Mouse (Mus musculus) c-Kit-positive CD71-positive TER-119-negative erythroid progenitor cells, embryonic 14.5 days (primary cell): ENCODE results near the gene Slc3a2.
A peak's percentile ranks its signal among the peaks of the same experiment; 100 is the strongest.

Experiments used
- DNase-seq: peaks from one replicate; pipeline ENCODE4 v3.0.0-alpha.2; 2013; ENCODE audit warnings: low read depth

Gene Slc3a2

DNA sequence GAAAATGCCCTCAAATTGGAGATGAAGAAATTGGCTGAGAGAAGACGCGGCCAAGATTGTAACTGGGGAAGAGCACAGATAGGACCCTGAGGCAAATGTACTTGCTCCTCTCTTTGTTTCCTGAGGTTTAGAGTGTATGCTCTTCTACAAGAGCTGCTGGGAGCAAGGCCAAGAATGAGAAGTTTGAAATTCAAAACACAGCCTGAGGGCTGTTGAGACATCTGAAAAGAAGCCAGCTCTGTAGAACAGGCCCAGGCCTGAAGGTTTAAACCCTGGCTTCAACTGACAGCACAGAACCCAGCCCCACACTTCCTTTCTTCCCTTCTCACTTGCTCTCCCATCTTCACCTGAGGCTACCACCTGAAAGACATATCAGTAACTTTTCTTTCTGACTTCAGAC lies 13.1 kb downstream of the Slc3a2 start:
- no peak for DNase-seq

DNA sequence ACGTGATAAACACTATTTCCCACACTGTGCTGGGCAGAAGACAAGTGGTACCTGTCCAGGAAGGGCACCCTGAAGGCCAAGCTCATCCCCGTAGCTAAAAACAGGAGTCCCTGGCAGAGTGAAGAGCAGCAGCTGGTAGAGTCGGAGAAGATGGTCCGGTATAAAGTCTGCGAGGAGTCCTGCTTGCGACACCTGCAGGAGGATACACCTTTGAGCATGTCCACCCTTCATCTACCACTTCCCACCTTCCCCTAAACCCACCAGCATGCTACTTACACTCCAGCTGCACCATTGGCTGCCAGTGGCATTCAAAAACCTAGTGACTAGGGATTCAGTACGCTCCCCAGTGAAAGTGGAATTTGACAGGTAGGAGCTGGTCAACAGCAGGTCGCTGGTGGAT lies 14.2 kb downstream of the Slc3a2 start:
- DNase-seq = no peak

DNA sequence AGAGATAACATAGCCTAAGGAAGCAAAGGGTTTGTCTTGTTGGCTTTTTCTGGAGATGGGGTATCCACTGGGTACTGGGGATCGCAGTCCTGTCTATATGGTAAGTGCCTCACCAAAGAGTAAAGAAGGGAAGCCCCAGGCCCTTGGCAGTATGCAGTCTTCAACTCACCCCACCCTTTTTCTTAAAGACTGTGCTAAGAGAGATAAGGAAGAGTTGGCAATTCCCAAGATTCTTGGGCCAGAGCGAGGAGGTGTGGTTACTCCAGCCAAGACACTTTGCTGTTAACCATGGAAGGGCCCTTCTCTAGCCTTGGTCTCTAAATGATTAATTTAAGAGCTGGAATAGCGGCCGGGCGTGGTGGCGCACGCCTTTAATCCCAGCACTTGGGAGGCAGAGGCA lies 16.2 kb downstream of the Slc3a2 start:
- no peak for DNase-seq

DNA sequence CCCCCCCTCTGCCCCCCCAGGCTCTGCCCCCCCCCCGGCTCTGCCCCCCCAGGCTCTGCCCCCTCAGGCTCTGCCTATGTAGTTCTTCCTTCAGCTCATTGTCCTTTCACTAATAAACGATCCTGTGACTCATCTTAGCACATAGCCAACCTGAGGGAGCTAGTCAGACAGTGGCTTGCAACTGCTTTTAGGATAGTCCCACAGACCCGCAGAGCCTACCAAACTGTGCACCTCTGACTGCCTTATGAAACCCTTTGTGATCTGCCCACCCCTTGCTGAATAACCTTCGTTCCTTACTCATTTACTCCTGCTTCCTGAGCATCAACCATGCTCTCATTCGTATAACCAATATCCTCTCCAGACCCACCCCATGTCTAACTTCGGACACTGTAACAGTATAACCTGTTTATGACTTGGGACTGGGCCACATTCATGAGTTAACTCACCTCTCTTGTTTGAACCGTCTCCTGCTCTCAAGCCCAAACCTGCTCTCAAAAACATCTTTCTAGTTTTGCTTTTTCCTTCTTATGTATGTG lies 17.0 kb downstream of the Slc3a2 start:
- DNase-seq = no peak

DNA sequence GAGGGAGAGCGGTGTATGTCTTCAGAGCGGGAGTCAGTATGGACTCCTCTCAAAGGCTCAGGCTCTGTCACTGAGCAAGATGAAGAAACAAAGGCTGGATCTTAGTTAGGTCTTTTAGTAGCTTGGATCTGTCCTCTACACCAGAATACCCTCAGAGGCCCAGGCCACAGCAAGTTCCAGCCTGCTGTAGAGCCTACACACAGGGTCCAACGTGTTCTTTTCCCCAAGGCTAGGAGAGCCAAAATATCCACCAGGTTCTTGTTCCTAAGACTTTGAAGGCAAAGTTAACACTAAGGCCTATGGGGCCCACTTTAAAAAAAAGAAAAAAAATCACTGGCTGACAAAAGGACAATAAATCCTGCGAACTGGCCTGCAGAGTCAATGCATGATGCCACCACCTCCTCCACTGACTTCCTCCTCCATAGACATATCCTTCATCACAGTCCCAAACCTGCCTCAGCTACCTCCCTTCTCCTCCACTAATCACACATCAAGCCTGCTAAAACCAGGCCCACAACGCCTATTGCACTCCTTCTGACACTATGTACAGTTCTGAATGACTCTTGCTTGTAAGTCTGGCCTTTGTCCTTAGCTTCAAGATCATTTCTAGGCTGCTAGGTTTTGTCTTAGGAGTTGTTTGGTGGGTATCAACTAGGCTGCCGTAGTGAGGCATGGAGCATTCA lies 18.0 kb downstream of the Slc3a2 start:
- DNase-seq = no peak

DNA sequence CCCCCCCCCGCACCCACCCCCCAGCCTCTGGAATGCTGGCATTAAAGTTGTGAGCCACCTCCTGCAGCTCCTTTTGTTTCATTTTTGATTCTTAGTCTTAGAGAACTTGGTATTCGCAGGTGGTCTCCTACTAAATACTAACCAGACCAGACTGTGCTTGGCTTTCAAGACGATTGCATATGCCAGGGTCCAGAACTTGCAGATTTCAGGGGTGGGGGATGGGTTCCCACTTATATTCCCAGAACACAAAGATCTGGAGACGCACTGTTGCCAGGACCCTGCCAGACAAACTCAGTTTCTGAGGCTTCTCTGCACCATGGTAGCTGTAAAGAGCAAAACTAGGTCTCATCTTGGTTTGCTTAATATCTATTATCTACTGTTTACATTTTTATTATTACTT lies 19.6 kb downstream of the Slc3a2 start:
- no peak for DNase-seq

DNA sequence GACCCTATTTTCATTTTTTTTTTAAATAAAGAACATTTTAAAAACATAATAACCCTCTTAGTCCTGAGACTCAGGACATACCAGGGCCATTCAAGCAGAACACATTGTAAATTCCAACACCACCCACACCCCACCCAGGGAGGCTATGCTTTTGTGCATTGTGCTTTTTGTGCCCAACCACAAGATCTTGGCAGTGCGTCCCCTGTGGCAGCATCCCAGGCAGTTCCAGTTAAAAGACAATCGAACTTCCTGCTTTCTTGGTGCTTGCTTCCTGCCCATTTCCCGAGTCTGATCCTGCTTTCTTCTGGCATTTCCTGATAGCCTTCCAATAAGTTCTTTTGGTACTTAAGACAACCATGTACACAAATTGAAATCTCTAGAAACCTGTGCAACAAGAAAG lies 20.7 kb downstream of the Slc3a2 start:
- DNase-seq = no peak

DNA sequence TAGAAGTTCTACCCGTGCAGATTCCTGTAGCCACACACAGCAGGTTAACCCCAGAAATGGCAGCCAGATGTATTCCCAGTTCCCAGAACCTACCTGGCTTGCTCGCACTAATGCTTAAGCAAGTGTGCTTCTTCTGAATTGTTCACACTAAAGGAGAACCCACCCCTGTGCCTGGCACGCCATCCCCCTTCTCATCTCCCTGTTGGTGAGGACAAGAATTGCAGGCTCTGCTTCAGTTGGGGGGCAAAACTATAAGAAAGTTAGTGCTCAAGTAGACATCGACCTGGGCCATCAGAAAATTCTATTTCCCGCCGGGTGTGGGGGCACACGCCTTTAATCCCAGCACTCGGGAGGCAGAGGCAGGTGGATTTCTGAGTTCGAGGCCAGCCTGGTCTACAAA lies 23.5 kb downstream of the Slc3a2 start:
- no peak for DNase-seq

DNA sequence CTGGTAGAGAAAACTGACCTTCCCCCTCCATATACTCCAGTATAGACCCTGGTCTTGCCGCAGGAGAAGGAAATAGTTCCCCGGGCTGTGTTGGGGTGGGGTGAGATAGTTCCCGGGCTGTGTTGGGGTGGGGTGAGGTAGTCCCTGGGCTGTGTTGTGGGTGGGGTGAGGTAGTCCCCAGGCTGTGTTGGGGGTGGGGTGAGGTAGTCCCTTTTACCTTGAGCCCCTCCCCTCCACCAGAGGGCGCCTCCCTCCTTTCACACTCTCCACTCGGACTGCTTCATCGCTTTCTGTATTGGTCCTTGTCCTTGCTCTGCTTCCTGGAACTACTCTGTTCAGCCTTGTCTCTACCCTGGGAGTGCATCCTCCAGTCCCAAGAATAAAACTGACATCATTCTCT lies 27.8 kb downstream of the Slc3a2 start:
- DNase-seq = no peak

DNA sequence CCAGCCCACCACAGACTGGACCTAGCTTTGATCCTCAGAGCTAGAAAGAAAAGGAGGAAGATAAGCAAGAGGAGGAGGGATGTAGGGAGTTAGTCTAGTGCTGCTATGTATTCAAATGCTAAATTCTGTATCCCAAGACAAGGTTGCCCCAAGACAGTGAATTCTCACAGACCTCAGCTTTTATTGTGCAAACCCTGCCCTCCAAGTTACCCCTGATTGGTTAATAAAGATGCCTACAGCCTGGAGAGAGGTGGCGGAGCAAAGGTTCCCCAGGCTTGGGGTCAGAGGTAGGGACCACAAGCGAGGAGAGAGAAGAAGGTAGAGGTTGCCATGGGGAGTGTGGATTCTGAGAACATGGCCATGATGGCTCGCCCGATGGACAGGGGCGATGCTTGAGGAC lies 30.4 kb downstream of the Slc3a2 start:
- DNase-seq = no peak

DNA sequence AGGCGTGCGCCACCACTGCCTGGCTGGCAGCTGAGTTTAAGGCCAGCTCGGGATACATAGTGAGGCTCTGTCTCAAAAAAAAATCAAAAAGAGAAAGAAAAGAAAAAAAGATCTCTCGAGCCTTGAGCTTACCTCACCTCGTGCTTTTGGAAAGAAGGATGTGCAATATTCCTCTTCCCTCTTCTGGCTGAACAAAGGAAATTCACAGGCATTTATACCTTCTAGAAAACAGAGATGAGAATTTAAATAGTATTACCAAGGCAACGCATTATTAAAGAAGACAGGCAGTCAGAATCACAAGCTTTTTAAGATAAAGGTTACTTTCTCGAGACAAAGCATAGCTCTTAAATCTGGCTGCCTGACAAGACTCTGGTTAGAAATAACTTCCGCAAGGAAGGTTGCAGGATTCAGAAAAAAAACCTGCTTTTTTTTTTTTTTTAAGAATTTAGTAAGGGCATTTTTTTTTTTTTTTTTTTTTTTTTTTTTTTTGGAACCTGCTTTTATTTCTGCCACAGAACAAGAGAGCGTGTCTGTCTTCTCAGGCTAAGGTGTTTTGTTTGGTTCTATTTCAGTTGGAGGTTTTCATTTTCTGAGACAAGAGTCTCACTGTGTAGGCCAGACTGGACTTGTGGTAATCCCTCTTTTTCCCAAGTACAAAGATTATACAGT lies 31.2 kb downstream of the Slc3a2 start:
- no peak for DNase-seq

DNA sequence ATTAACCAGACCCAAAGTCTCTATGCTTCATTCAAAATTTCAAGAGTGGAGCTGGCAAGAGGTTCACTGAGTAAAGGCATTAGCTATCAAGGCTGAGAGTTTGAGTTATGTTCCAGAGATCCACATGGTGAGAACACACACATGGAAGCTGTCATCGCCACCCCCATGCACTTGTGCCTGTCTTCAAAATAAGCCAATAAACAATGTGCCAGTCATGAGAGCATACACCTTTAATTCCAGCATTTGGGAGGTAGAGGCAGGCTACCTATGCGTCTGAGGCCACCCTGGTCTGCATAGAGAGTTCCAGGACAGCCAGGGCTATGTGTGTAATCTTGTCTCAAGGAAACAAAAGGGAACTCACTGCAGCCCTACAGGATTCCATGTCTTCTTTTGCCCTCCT lies 39.5 kb downstream of the Slc3a2 start:
- no peak for DNase-seq

DNA sequence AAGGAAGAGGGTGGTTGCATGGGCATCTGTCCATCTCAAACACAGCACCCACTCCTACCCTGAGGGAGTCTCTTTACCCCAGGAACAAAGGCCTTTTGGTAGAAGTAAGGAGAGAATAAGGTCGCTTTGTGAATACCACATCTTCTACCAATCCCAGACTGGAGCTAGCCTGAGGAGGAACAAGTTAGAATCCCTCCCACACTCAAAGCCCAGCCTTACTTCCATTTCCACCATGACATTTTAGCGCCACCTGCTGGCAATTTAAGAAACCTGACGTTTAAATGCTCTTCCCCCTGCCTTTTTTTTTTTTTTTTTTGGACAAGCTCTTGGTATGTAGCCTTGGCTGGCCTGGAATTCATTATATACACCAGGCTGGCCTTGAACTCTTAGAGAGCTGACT lies 40.2 kb downstream of the Slc3a2 start:
- DNase-seq = peak; percentile 83

DNA sequence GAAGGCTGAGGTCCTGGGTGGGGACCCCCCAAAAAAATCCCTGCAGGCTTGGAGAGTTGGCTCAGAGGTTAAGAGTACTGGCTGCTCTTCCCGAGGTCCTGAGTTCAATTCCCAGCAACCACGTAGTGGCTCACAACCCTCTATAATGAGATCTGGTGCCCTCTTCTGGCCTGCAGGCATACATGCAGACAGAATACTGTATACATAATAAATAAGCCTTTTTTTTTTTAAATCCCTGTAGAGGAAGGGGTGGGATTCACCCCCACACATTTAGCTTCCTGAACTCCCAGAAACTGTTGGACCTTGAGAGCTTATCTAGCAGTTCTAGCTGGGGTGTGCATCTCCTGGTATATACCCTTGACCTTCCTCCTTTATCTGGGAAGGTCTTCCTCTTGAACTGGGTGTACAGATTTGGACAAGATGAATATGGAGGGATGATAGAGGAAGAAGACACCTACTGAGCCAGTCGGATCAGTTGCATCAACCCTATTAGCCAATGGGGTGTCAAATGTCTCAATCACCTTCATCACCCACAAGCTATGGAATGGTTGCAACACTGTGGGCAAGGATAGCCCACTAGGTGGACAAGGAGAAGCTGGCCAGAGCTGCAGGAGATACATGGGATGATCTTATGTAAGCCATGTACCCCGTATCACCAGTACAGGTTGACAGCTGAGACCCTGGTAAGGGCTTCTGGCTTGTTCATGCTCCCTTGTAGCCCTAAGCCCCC lies 41.4 kb downstream of the Slc3a2 start:
- DNase-seq = no peak

DNA sequence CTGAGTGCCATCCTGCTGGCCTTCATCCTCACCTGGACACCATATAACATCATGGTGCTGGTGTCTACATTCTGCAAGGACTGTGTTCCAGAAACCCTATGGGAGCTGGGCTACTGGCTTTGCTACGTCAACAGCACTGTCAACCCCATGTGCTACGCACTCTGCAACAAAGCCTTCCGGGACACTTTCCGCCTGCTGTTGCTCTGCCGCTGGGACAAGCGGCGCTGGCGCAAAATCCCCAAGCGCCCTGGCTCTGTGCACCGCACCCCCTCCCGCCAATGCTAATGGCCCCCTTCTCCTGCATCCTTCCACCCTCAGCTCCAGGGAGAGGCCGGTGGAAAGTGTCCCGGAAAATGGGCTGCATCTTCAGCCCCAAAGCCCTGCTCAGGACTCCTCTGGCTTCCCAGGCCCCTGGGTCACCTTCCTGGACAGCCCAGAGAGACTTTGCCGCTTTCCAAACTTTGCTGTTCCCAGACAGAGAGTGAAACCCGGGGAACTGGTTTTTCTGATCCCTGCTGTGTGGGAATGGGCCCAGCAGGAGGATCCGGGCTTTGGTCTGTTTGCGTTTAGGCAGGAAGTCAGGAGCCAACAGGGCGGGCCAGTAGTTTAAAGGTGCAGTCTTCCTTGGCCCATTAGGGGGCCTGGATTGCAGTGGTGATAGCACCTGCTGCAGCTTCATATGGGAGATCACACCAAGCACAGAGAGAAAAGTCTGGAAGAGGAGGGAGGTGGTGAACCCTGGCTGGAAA lies 44.0 kb downstream of the Slc3a2 start:
- no peak for DNase-seq

DNA sequence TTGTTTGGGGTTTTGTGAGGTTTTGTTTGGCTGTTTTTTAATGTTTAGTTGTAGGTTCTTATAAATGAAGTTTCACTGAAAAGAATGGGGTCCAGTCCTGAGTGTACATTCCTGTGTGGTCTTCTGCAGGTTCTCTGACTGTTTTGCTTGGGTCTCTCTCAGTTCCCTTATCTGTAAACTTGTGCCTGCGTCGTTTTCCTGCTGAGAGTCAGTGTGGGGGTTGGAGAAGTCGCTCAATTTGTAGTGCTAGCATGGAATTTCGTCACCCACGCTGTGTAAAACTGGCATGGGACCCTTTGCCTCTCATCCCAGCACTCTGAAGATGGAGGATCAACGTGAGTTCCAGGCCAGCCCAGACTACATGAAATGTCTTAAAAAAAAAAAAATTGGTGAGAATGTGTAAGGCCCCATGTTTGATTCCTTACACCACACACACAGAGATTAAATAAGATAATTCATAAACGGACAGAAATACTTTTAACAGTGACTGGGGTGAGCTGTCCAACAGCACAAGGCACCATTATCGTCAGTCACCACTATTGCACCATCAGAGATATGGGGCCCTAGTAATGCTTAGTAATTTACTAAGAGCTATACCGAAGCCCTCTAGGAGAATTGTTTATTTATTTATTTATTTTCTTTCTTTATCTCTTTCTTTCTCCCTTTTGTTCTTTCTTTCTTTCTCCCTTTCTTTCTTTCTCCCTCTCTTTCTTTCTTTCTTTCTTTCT lies 49.7 kb downstream of the Slc3a2 start:
- DNase-seq = peak; percentile 35

DNA sequence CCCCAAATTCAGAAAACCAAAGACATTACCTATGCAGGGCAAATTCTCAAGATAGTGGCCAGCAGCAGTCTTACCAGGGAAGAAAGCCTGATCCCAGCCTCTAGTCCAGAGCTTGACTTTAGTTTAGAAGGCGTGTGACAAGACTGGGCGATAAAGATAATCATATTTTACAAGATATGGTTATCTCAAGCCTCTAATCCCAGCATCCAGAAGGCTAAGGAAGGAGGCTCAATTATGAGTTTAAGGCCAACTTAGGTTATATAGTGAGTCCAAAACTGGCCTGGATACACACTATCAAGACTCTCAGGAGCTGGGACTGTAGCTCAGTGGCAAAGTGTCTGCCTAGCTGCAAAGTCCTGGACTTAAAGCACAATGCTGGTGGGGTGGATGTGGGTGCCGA lies 50.3 kb downstream of the Slc3a2 start:
- peak; percentile 40 for DNase-seq

DNA sequence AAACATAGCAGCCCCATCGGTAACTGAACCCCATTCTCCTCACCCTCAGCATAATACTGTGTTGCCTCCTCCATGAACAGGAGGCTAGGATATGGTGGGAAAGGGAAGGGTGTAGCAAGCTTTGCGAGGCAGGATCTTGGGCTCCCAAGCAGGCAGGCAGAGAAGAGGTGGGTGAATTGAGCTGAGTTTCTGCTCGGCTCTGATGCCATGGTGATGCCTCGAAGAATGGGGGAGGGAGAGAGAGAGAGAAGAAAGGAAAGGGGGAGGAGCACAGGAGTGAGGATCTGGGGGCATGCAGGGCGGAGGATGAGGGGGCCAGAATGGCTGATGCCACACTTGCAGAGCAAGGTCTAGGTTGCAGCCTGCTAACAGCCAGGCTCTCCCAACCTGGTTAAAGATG lies 57.4 kb downstream of the Slc3a2 start:
- DNase-seq = no peak

DNA sequence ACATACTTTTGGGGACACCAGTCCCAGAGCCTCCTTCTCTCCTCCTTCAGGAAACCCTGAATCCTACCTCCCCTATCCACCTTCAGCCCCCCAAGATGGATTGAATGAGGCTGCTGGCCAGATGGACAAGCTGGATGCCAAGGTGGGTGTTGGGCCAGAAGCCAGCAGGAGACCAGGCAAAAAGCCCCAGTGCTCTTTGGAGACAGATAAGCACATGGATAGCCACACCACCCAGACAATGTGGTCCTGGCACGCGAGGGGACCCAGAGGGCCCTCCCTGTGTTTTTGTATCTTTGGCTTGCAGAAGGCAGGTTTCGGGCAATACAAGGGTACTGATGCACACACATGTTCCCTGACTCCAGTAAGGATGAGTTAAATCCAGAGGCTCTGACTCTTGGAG lies 58.3 kb downstream of the Slc3a2 start:
- DNase-seq = no peak

DNA sequence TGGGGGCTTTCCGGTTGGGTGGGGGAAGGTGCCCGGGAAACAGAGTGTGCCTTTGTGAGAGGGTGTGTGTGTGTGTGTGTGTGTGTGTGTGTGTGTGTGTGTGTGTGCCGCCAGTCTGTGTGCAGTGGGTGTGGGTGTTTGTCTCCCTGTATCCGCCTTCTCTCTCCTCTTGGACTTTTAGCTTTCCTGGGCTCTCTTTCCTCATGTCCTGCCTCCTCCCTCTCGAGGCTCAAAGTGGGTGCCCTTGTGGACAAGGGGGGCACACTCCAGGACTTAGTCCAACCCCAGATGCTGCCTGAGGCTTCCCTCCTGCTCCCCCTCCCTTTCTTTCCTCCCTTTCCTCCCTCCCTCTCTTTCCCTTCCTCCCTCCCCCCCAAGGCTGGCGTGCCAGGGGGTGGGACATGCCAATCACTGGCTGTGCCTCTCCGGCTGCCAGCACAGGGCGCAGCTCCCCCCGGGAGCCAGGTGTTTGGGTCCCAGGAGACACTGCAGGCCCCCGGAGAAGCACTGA lies 59.2 kb downstream of the Slc3a2 start:
- DNase-seq = no peak

DNA sequence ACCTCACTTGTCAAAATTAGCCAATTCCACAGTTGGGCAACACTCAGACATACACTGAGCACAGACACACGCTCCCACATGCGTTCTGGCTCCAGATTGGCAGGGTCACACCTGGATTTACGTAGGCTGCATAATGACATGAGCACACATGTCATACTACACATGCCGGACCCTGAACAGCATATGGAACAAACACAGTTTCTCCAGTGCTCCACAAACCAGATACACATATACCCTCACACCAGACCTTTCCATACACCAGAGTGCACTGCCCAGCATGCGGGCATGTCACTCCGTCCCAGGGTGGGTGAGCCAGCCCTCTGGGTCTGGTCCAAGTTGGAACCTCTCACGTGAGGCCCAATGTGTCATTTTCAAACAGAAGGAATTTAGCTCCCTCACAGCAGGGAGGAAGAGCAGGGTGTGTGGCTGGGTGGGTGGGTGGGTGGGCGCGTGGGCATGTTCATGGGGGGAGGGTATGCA lies 59.8 kb downstream of the Slc3a2 start, which contains the start of gene Chrm1:
TSS of gene Chrm1 (plus strand) at position 430 of the 480 bp plus-strand sequence.
- no peak for DNase-seq
